Mouse (Mus musculus) right cerebral cortex, adult 2 months (tissue): Measurements from ENCODE around the gene Arfgap1.

ENCODE experiments used
- DNase-seq, 2 experiments: peaks; one replicate each; pipeline ENCODE4 v3.0.0; 2021 to 2022; ENCODE audit warnings: low spot score in 2 of 2

Gene Arfgap1

DNA sequence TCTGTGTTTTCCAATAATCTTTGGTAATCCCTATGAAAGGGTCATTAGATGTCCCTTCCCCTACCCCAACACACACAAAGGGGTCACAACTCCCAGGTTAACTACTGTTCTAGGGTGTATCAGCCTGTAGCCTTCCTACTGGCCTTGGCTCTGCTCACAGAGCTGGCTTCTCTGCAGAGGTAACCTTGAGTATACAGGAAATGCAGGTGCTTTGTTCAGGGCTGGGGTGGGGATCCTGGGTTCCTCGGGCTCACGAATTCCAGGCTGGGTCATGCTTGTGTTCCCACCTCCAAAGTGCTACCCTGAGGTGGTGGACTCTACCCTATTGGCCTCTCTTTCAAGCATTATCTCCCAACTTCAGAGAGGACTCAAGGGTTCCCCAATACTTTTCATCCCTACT, 18.6 kb downstream of the Arfgap1 start:
- DNase-seq: no peak

DNA sequence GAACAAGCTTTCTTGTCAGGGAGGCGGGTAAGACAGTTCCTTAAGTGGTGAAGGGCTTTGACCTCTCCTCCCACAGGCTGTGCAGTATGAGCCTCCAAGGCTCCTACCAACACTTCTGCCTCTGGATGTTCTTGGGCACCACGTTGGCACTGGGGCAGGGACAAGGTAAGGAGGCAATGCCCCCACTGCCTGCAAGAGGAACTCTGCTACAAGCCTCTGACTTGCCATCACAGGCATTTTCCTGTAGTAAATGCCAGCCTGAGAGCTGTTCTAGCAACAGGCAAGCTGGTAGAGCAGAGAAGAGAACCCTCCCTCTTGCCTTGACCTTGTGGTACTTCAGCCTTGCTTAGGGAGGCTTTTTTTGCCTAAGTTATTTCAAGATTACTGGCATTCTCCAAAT, 19.4 kb downstream of the Arfgap1 start, which contains the start of gene Col20a1:
Col20a1 (plus strand) TSS at position 87 of the 400 bp plus-strand sequence.
- no peak for DNase-seq

DNA sequence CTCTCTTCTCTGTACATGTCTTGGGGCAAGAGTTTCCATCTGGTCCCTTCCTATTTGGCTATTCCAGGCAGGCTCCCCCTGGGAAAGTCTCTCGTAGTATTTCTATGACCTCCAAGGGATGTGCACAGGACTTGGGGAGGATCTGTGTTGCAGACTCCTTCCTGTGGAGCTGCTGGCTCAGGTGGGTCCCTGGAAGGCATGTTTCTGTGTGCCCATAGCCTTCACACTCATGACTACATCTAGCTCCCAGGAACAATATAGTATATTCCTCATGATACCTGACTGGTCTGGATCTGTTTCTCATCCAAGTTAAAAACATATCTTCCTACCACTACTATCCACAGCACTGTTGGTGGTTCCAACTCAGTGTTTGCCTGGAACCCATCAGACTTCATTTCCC, 20.0 kb downstream of the Arfgap1 start:
- DNase-seq: no peak

DNA sequence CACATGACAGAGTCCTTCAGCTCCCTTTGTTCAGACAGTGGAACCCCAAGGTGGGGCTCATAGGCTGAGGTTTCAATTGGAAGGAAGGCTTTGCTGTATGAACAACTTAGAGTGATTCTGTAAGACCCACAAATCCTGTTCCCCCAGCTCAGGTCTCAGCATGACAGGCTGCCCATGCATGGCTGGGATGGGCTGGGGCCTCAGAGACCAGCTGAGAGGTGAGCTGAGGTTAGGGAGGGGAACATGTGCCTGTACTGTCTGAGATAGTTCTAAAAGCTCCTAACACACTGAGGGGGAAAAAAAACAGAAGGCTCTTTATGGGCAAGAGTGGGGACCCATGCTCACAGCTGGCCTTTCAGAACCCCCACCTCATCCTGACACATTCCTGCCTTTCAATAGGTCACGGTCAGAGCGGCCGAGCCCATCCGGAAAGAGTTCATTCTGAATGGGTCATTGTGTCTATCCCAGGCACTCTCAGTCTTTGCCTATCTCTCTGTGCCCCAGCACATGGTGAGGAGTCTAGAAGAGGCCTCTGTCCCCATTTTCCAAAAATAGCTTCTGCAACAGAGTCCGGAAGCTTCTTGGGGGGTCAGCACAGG, 20.5 kb downstream of the Arfgap1 start:
- DNase-seq: no peak

DNA sequence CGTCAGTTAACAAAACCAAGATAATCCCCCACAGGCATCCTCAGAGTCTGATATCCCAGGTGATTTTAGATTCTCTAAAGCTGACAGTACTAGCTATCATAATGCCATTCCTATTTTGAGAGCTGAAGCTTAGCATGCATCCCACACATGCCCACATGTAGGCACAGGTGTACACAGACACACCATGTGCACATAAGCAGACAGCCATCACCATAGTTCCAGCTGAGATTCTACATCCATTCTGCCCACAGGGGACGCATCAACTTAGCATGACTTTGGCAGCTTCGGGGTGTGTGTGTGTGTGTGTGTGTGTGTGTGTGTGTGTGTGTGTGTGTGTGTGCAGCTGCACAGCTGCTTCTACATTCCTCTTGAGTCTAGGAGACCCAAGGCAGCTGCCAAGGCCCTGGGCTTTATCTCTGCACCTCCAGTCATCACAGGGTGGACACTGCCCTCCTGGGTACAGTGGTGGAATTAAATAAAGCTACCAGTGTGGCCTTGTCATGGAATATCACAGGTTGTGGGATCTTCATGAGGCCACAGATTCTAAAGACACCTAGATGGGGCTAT, 21.4 kb downstream of the Arfgap1 start:
- peak in 1 of 2 experiments; percentile 54 for DNase-seq

DNA sequence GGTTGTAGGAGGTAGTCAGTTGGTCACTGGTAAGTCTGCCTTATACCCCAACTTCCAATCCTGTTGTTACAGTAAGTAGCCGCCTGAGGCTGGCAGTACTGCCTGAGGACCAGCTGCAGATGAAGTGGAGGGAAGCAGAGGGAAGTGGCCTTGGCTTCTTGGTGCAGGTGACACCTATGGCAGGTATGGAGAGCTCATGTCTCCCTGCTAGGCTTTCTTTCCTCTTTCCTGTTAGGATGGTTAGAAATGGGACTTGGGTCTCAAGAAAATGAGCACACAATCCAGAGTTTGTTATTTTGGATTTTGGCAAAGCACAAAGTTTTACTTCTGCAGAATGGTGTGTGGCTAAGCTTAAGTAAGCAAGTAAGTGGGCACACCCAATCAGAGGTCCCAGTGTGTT, 21.9 kb downstream of the Arfgap1 start:
- no peak for DNase-seq

DNA sequence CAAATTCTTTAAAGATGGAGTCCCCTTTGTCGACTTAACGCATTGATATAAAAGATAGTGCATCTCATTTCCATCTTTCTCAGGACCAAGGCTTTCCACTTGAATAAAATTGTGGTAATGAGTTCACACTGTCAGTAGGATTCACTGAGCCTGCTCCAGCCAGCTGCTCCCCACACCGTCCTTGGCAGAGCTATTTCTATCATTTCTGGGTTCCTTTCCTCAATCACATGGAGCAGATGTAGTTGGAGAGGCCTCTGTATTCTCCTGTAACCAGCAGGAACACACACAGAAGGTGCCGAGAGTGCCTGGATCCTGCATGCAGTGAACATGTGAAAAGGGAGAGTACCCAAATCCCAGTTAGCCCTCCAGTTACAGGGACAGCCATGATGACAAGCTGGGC, 23.3 kb downstream of the Arfgap1 start:
- no peak for DNase-seq

DNA sequence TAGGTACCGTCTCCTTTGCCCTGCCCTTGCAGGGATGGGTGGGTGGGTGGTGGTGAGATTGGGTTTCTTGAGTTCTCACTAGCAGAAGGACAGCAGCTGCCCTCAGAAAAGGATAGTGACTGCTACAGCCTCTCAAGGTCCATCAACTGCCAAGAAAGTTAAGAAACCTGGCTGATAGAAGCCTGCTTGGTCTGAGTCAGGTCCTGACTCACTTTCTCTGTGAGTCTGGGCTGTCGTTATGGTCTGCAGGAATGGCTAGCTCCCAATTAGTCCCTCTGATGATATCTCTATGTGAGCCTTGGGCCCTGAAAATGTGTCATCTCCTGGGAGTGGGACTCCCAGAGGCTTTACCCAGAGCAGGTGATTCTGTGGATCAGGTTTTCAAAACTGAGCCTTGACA, 27.3 kb downstream of the Arfgap1 start:
- DNase-seq: no peak

DNA sequence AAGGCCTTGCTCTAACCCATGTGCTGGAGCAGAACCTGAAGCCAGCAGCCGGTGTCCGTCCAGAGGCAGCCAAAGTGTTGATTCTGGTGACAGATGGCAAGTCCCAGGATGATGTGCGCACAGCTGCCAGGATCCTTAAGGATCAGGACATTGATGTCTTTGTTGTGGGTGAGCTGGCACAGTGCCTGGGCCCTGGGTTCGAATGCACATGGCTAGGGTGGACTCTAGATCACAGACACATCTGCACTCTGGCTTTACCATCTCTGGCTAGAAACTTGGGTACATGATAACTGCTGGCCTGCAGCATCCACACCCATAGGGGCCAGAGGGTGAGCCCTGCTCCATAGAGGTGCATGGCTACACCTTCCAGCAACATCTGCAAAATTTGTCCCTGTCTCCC, 28.4 kb downstream of the Arfgap1 start:
- no peak for DNase-seq

DNA sequence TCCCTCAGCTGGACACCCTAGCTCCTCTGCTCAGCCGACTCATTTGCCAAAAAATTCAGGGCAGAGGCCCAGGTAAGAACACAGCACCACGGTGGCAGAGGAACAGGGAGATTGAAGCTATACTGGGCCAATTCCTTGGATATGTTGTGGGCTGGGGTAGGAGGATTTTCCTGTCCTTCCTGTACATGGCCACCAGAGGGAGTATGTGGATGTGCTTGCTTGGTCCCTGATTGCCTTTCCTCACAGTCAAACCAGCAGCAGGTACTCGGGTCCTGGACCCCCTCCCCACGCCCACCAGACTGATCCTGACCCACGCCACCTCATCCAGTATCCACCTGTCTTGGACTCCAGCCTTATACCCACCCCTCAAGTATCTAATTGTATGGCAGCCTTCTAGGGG, 29.4 kb downstream of the Arfgap1 start:
- peak; percentile 63 to 68 for DNase-seq

DNA sequence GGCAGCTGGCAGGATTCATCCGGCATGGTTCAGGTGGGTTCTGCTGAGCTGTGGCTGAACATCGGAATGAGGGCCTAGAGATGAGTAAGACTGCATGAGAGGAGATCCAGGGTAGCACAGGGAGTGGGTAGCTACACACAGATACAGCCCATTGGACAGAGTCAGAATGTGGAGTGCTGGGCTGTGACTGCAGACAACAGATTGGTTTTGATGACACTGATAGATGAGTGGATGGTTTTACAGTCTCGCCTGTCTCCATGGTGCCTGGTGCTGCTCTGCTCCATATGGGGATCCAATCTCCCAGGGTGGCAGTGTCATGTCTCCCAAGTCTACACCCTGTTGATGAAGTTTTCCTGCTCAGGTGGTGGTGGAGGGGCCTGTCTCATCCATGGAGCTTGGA, 29.9 kb downstream of the Arfgap1 start:
- DNase-seq: no peak

DNA sequence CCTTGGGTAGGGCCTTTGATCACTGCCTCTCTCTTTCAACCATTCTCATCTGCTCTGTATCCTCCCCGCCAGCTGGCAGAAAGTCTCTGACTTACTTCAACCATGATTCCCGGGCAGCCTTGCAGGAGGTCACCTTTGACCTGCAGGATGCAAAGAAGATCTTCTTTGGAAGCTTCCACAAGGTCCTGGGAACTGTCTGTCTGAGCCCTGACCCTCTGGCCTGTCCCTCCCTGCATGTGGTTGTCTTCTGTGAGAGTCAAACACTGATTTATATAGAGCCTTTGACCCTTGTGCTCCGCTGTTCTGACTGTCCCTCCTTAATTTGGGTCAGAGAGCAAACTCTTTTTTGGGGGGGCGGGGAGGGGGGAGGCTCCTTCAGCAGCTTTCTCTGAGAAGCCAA, 40.0 kb downstream of the Arfgap1 start:
- no peak for DNase-seq

DNA sequence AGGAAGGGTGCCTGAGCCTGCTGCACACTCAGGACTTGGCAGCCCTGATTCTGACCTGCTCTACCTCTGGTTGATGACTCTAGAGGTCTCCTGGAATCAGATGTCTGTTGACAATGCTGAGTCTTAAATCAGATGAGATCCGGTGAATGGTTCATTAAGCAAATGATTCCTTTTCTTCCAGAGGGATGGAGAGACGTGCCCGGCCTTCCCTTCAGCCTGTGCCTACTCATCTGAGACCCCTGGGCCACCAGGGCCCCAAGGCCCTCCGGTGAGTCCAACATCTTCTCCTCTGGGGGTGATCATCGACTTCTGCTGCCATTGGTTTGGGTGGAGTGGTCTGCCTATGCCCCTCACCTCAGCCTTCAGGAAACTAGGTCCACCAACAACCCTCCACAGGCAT, 41.3 kb downstream of the Arfgap1 start:
- no peak for DNase-seq

DNA sequence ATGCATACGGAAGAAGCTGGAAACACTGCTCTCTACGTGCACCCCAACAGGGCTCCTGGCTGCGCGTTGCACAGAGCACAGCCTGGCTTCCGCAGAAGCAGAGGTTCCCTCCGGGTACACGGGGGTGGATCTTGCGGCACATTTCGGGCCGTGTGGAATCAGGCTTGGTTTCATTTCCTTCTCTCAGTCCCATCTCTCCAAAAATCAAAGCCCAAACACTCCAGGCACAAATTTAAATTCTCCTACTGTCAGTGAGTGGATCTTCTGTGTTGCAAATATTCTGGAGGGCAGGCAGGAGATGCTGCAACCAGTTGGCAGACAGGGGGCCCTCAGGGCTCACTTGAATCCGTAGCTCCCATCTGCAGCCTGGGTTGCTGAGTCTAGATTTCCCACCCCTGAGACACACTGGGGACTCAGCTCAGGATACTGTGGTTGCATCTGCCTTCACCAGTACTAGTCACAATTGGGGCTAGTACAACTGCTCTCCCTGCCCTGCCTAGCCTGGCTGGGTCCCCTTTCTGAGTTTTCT, 64.4 kb downstream of the Arfgap1 start:
- no peak for DNase-seq
